ENCODE assay signal across 9 mouse cellular contexts in genomic region chr11:53524905-53525304, GRCm38 (mm10). TPM values are rescaled to one million over a fixed set of nuclear protein-coding genes. Genes with fewer than 3 reads are reported as not detected.
A peak's percentile ranks its signal among the peaks of the same experiment; 100 is the strongest.
DNase-seq lines count a peak whose midpoint lies in the region; ATAC-seq lines count a peak whose summit lies in the region.
"Had no signal": no experiment of that assay in that cellular context is flagged by ENCODE, and none has a peak within 500 bp of the region (broad histone marks: within the 10 kb centered on the region; RNA-seq: fewer than 3 reads in every experiment).

No protein-coding gene starts in this region.

- H3K27ac ChIP-seq in liver, embryonic 12.5 days, result no peak overlapping the region

- H3K4me3 ChIP-seq in liver, embryonic 12.5 days, result no peak overlapping the region

- no peaks in the 10 kb centered on the region for H3K9me3 ChIP-seq in liver, embryonic 12.5 days (replicated peaks)

- no peak overlapping the region for H3K9ac ChIP-seq in liver, embryonic 12.5 days

- no peaks in the 10 kb centered on the region for H3K27me3 ChIP-seq in liver, embryonic 12.5 days (replicated peaks)

- H3K36me3 ChIP-seq in liver, embryonic 12.5 days, result peaks cover 33% of the 10 kb centered on the region

- ATAC-seq in liver, embryonic 12.5 days, result no peak
- ATAC-seq in erythroid progenitor cell, adult 5-6 weeks (replicated peaks; ENCODE audit: low FRiP score, poor library complexity, severe bottlenecking), result no peak

- DNase-seq in embryo, embryonic 9.5 days (ENCODE audit: extremely low spot score), result peak; percentile 24
- DNase-seq in embryo, embryonic 10.5 days (ENCODE audit: low spot score), result no peak
- peak; percentile 70 for DNase-seq in liver
- peak; percentile 64 for DNase-seq in brain, adult 2 months (ENCODE audit: low read depth, low spot score)
- DNase-seq in retina, embryonic 14.5 days (ENCODE audit: low spot score), result peak; percentile 53
- DNase-seq in right cerebral cortex, adult 18-20 months, result no peak

- H3K4me1 ChIP-seq in liver, embryonic 12.5 days, result peaks cover 96% of the 10 kb centered on the region

- H3K4me2 ChIP-seq in liver, embryonic 12.5 days, result no peak overlapping the region

- 67% methylated on average over 6 of the region's 6 CpGs for WGBS in liver, embryonic 12.5 days (ENCODE audit: insufficient replicate concordance)

RNA-seq across cellular contexts. Expression of gene Sept8, which starts 5.8 kb away (rescaled TPM):
- polyA plus RNA-seq in liver, embryonic 12.5 days (2016; fragmentation: Nextera tagmentation; extraction: Ambion mirVana), result 33.5 and 34.3 TPM in 2 replicates
- 143 and 148 TPM in 2 replicates for total RNA-seq in erythroid progenitor cell, adult 5-6 weeks (2015; ENCODE audit: low replicate concordance)
- total RNA-seq in erythroid progenitor cell, adult 5-6 weeks (2017; ENCODE audit: low replicate concordance), result 101 and 111 TPM in 2 replicates

RNA-seq across cellular contexts. Expression of gene Kif3a, which starts 42.3 kb away (rescaled TPM):
- 13.7 and 14.5 TPM in 2 replicates for polyA plus RNA-seq in liver, embryonic 12.5 days (2016; fragmentation: Nextera tagmentation; extraction: Ambion mirVana)
- 1.3 and 10.5 TPM in 2 replicates for total RNA-seq in erythroid progenitor cell, adult 5-6 weeks (2015; ENCODE audit: low replicate concordance)
- 3.5 and 4.6 TPM in 2 replicates for total RNA-seq in erythroid progenitor cell, adult 5-6 weeks (2017; ENCODE audit: low replicate concordance)

RNA-seq across cellular contexts. Expression of gene Sowaha, which starts 44.8 kb away (rescaled TPM):
- polyA plus RNA-seq in liver, embryonic 12.5 days (2016; fragmentation: Nextera tagmentation; extraction: Ambion mirVana), result 9.8 and 10.1 TPM in 2 replicates
- total RNA-seq in erythroid progenitor cell, adult 5-6 weeks (2015; ENCODE audit: low replicate concordance), result 29.9 and 42.8 TPM in 2 replicates
- total RNA-seq in erythroid progenitor cell, adult 5-6 weeks (2017; ENCODE audit: low replicate concordance), result 36.8 and 50.7 TPM in 2 replicates

RNA-seq across cellular contexts. Expression of gene Gm9945, which starts 44.9 kb away (rescaled TPM):
- polyA plus RNA-seq in liver, embryonic 12.5 days (2016; fragmentation: Nextera tagmentation; extraction: Ambion mirVana), result 0.14 and 0.48 TPM in 2 replicates
- total RNA-seq in erythroid progenitor cell, adult 5-6 weeks (2015; ENCODE audit: low replicate concordance), result 5.8 TPM in 1 of 2 replicates, not detected in the other
- total RNA-seq in erythroid progenitor cell, adult 5-6 weeks (2017; ENCODE audit: low replicate concordance), result not detected in 2 replicates

RNA-seq across cellular contexts. Expression of gene Gm9837, which starts 54.6 kb away (rescaled TPM):
- polyA plus RNA-seq in liver, embryonic 12.5 days (2016; fragmentation: Nextera tagmentation; extraction: Ambion mirVana), result not detected in 2 replicates
- not detected in 2 replicates for total RNA-seq in erythroid progenitor cell, adult 5-6 weeks (2015; ENCODE audit: low replicate concordance)
- total RNA-seq in erythroid progenitor cell, adult 5-6 weeks (2017; ENCODE audit: low replicate concordance), result not detected in 2 replicates
- total RNA-seq: layer of hippocampus, postnatal 25 days had no signal

Comparison
In these comparisons a context has a peak if more than half of its experiments do, and no peak if none do; other contexts are left out.
1. DNase-seq: peak in embryo, embryonic 9.5 days (single experiment), liver (single experiment), brain, adult 2 months (single experiment) and retina, embryonic 14.5 days (single experiment); none in embryo, embryonic 10.5 days (single experiment) and right cerebral cortex, adult 18-20 months (single experiment).